Mouse (Mus musculus): ENCODE data around the gene Tbc1d10c.
"Not testable (repeated sequence)": the region's sequence is repeated elsewhere in the genome, so short reads cannot be mapped to it uniquely, and the experiment has no call there.

Gene Tbc1d10c

DNA sequence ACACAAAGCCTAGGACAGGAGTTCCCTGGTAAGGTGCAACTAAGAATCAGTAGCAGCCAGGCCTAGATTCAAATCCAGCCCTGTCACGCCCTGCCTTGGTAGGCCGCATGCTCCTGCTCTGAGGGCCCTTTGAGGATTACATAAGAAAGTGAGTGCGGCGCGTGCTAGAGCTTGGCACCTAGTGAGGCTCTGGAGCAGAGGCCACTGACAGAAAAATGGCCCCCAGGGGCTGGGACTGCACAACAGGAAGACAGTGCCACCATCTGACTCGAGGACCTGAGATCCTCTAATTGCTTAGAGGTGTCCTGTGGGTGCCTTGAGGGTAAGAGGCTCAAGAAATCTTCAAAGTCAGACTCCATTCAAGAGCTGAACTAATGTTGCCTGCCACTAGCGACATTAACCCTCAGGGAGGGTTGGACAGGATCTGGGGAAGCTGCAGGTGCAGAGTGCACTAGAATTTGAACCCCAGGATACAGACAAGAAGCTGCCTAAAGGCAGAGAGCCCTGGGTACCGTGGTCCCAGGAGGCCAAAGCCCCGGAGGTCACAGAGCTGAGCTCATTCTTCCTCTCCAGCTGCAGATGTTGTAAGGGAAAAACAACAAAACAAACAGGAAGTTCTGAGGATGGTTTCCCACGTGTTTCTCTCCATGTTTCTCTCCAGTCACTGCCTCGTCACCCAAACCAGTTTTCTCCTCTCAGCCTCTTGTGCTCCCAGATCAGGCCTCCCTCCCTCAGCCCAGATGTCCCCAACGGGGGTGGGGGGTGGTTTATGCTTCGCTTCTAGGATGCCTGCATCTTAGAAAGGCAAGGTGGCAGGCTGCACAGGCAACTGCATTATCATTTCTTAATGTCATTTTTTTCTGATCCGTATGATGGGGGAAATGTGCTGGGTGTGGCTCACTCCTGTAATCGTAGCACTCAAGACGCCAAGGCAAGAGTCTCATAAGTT is 46.3 kb downstream of the Tbc1d10c start:
- no peak for DNase-seq (ENCODE audit: low spot score)

DNA sequence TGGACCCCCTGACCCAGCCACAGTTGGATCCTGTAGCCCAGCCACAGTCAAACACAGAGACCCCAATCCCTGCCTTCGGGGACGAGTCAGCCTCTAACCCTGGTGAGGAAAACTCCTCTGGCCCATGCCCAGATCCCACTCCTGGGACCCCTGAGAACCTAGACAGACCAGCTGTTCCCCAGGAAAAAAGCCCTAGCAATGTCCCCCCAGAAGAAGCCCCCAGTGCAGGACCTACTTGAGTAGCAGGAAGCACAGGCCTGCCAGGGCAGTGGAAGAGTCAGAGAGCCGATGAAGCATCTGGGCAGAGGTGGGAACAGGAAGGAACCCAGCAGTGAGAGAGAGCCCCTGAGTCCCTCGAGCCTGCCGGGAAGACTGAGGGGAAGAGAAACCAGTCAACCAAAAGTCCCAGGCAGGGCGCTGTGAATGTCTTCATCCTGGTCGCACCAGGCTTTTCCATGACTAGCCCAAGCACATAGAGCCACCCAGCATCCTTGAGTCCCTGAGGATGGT is 47.3 kb downstream of the Tbc1d10c start, which contains the start of gene Cabp4:
Gene Cabp4, minus strand, starts transcription at position 275 of the 510 bp plus-strand sequence.
- DNase-seq (ENCODE audit: low spot score) = no peak

DNA sequence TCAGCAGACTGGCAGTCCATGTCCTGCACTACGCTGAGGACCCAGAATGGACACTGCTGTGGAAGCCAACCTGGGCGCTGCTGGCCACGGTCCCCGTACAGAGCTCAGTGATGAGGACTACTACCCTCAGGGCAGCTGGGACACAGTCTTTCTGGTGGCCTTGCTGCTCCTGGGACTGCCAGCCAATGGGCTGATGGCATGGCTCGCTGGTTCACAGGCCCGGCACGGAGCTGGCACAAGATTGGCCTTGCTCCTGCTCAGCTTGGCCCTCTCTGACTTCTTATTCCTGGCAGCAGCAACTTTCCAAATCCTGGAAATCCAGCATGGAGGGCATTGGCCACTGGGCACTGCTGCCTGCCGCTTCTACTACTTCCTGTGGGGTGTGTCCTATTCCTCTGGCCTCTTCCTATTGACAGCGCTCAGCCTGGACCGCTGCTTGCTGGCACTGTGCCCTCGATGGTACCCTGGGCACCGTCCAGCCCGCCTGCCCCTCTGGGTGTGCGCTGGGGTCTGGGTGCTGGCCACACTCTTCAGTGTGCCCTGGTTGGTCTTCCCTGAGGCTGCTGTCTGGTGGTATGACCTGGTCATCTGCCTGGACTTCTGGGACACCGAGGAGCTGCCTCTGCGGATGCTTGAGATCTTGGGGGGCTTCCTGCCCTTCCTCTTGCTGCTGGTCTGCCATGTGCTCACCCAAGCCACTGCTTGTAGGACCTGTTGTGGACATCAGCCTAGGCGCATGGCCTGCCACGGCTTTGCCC is 48.5 kb downstream of the Tbc1d10c start:
- DNase-seq (ENCODE audit: low spot score) = no peak

DNA sequence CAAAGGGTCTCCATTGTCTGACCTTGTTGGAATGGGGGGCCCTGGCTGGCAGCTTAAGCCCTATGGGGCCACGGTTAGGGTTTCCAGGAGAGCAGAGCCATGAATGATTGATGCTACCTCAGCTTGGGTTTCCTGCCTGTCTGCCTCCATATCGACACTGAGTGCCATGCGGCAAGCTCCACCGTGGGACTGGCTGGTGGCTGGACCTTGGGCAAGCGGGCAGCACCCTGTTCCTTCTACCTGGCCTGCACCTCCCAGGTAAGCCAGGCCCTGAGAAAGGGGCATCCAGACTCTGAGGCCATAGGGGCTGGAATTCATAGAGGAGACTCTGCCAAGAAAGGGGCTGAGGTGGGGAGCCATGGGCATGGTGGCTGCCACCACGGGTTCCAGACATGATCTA is 50.9 kb downstream of the Tbc1d10c start:
- DNase-seq (ENCODE audit: low spot score) = no peak

DNA sequence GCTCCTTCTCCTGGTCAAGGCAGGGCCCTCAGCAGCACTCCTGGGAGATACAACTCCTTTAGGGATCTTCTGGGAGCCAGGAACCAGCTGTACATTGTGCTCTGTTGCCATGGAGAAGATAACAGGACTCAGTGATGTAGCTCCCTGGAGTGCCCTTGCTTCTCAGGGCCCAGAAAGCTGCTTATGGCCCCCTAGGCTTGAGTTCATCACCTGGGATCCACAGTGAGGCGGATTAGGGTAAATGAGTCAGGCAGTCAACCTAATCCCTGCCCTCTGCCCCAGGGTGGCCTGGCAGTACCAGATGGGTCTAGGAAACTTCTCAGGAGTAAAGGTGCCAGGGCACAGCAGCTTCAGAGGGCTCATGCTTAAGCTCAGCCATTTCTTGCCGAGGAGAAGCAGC is 51.6 kb downstream of the Tbc1d10c start, which contains the start of gene Gpr152:
Gene Gpr152, plus strand, starts transcription at position 342 of the 400 bp plus-strand sequence.
- no peak for DNase-seq (ENCODE audit: low spot score)

DNA sequence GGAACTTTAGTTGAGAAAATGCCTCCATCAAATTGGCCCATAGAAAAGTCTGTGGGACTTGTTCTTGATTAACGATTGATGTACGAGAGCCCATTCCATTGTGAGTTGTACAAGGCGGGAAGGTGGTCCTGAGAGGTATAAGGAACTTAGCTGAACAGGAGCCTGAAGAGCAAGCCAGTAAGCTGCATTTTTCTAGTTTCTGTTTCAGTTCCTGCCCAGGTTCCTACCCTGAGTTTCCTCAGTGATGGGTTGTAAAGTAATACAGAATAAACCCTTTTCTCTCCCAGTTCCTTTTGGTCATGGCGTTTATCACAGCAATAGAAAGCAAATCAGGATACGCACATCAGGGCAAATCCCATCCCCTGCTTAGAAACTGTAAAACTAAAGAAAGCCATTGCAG is 53.2 kb downstream of the Tbc1d10c start:
- no peak for DNase-seq (ENCODE audit: low spot score)

DNA sequence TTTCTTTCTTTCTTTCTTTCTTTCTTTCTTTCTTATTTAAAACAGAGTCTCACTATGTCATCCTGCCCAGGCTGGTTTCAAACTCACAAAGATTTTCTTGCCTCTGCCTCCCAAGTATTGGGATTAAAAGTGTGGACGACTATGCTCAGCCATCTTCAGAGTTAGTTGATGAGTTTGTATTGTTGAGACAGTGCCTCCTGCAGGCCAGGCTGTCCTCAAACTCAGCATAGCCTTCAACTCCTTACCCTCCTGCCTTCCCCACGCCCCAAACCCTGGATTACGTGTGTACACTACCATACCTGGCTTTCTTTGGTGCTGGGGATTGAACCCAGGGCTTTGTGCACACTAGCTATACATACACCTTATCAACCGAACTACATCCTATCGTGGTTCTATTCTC is 54.6 kb downstream of the Tbc1d10c start:
- no peak for DNase-seq (ENCODE audit: low spot score)

DNA sequence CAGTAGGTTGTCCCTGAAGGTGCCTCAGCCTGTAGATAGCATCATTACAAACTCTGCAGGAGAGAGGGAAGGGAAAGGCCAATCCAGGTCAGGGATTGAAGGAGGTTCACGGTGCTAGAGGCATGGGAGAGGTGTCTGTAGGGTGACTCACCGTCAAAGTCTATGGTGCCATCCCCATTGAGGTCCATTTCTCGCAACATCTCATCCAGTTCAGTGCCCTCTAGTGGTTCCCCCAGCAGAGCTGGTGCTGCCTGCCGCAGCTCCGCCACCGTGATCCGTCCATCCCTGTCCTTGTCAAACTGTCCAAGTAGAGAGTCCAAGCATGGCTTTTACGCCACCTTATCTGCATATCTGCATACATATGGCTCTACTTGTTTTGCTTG is 55.1 kb downstream of the Tbc1d10c start:
- DNase-seq (ENCODE audit: low spot score) = not testable (repeated sequence)

DNA sequence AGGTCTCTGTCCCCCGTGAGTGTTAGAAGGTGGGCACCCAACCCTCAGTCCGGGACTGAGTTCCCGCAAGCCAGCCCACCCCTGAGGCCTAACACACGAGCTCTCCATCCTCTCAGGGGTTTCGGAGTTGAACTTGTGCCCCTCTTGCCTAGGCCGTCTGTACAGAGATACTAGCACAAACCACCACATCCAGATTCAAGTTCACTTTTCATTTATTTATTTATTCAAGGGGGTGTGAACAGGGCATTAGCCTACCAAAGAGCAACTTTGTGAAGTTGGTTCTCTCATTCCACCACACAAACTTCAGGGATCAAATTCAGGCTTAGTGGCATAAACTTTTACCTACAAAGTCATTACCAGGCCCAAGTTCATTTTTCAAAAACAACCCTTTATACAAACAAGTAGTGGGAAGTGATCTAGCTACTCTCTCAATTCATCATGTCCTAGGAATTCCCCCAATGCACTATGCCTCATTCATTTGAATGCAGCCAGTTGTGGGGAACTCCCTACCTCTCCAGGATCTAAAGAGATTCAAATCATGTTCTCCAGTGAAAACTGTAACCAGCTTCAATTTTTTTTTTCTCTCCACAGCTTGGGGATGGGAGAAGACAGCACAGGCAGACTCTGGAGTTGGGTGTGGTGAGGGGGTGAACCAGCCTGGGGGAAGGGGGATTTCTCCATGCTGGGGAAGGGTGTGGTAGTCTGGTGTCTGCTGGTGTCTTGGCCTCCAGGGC is 55.7 kb downstream of the Tbc1d10c start:
- not testable (repeated sequence) for DNase-seq (ENCODE audit: low spot score)

DNA sequence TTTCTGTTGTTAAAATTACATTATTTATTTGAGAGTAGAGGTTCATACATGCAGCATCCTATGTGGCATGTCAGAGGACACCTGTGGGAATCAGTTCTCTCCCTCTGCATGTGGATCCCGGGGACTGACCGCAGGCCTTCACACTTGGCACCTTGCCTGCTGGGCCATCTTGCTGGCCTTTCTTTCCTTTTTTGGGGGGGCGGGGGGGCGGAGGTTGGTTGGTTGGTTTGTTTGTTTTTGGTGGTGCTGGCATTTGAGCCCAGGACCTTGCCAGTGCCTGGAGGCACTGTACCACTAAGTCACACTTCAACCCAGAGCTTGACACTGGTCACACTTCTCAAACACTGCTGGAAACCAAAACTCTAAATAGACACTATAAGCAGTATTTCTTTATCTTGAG is 56.7 kb downstream of the Tbc1d10c start:
- no peak for DNase-seq (ENCODE audit: low spot score)
